Mouse (Mus musculus): ENCODE results near the gene Ttll11. TPM values are rescaled to one million over a fixed set of nuclear protein-coding genes. Genes with fewer than 3 reads are reported as not detected.
A peak's percentile ranks its signal among the peaks of the same experiment; 100 is the strongest.

The Ttll11 gene
- polyA plus RNA-seq, 1 experiment from 2014 or later: 0.95 TPM

- H3K4me1 ChIP-seq: peaks cover 12% of the 10 kb centered on the region
- no peak overlapping the region for H3K27ac ChIP-seq
- H3K36me3 ChIP-seq (replicated peaks): no peaks in the 10 kb centered on the region
- H3K9me3 ChIP-seq: no peaks in the 10 kb centered on the region
- WGBS: 81% methylated on average over 8 of the region's 8 CpGs
- DNase-seq (ENCODE audit: extremely low spot score, low spot score): no peak
- H3K27me3 ChIP-seq (ENCODE audit: poor library complexity, severe bottlenecking): no peaks in the 10 kb centered on the region
- H3K4me3 ChIP-seq: no peak overlapping the region
Observed at GRCm38 (mm10) chr2:35760352-35760751, 219.4 kb downstream of the Ttll11 start.

- Histone ChIP-seq H3K27ac (no peak overlapping the region), H3K4me3 (no peak overlapping the region), H3K4me1 (peaks cover 12% of the 10 kb centered on the region), H3K27me3 (ENCODE audit: poor library complexity, severe bottlenecking) (0 out of 2 replicates have a peak, but pooled peaks cover 3% of the 10 kb centered on the region), H3K9me3 (no peaks in the 10 kb centered on the region), H3K36me3 (replicated peaks) (no peaks in the 10 kb centered on the region)
- WGBS: 85% methylated on average over 7 of the region's 7 CpGs
- DNase-seq (ENCODE audit: extremely low spot score, low spot score): no peak
Observed at GRCm38 (mm10) chr2:35756467-35756866, 223.2 kb downstream of the Ttll11 start.

- Histone ChIP-seq H3K27ac (no peak overlapping the region), H3K36me3 (replicated peaks) (no peaks in the 10 kb centered on the region), H3K4me3 (no peak overlapping the region), H3K27me3 (ENCODE audit: poor library complexity, severe bottlenecking) (0 out of 2 replicates have a peak, but pooled peaks cover 9% of the 10 kb centered on the region), H3K4me1 (peaks cover 9% of the 10 kb centered on the region), H3K9me3 (no peaks in the 10 kb centered on the region)
- no peak for DNase-seq (ENCODE audit: extremely low spot score, low spot score)
- WGBS: 90% methylated on average over 18 of the region's 18 CpGs
Observed at GRCm38 (mm10) chr2:35751781-35752505, 227.8 kb downstream of the Ttll11 start.

DNA sequence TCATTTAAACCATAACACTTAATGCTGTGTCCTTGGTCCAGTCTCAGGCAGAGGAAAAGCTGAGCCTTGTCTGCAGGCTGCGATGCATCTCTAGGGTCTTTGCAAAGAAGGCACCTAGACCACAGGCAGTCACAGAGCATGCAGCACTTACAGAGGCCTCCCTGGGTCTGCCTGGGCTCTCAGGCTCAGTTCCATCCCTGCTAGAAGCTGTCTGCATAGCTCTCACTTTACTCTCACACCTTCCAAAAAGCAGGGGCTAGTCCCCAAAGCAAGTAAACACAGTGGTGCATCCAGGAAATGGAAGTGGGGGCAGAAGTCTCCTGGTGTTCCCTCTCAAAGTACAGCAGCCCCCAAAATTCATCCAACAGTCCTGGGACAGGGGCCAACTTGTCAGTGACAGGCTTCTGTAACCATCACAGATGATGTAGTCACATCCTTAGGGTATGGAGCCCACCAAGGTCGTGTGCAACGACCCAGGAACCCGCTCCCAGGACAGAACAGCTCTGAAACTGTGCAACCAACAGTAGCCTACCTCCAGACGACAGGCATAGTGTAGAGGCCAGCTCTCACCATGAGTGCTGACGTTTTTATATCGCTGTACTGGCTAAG, 229.1 kb downstream of the Ttll11 start:
- Histone ChIP-seq H3K4me1 (peaks cover 16% of the 10 kb centered on the region), H3K4me3 (no peak overlapping the region), H3K9me3 (no peaks in the 10 kb centered on the region), H3K27me3 (ENCODE audit: poor library complexity, severe bottlenecking) (0 out of 2 replicates have a peak, but pooled peaks cover 9% of the 10 kb centered on the region), H3K36me3 (replicated peaks) (no peaks in the 10 kb centered on the region), H3K27ac (no peak overlapping the region)
- WGBS: 86% methylated on average over 7 of the region's 7 CpGs
- DNase-seq (ENCODE audit: extremely low spot score, low spot score): no peak

DNA sequence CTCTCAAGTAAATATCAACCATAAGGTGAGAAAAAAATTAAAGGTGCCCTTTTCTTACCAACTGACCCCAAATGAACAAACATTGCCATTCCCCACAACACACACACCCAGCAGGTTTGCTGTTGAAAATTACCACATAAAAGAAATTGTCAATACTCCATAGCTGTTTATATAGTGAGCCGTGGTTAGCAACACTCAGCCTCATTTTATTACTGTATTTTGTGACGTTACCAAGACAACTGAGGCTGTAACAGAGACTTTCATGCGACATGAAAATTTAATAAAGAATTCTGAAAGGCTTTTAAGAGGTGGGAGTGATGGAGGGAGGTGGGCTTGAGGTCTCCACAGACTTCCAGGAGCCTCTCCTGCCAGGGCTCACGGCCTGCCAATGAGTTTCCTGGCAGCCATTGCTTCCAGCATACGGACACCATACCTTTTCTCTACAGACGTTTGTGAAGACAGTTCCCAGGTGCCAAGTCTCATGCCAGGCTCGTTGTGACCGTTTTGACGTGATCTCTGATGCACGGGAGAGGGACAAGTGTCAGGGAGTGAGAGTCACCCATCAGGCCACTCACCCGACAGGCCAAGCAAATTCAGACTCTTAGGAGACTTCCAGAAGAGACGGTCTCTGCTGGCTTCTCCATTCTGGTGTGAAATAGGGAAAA, 232.2 kb downstream of the Ttll11 start:
- DNase-seq (ENCODE audit: extremely low spot score, low spot score): no peak
- Histone ChIP-seq H3K36me3 (replicated peaks) (no peaks in the 10 kb centered on the region), H3K27me3 (ENCODE audit: poor library complexity, severe bottlenecking) (0 out of 2 replicates have a peak, but pooled peaks cover 9% of the 10 kb centered on the region), H3K4me1 (peaks cover 16% of the 10 kb centered on the region), H3K27ac (no peak overlapping the region), H3K4me3 (no peak overlapping the region), H3K9me3 (no peaks in the 10 kb centered on the region)
- 87% methylated on average over 12 of the region's 12 CpGs for WGBS

GRCm38 (mm10) chr2:35746638-35747037, 233.1 kb downstream of the Ttll11 start:
- 0 out of 2 replicates have a peak overlapping the region, but pooled peaks have one; percentile 2 for H3K27ac ChIP-seq
- DNase-seq (ENCODE audit: extremely low spot score, low spot score): no peak
- no peaks in the 10 kb centered on the region for H3K36me3 ChIP-seq (replicated peaks)
- peaks cover 16% of the 10 kb centered on the region for H3K4me1 ChIP-seq
- no peaks in the 10 kb centered on the region for H3K9me3 ChIP-seq
- no peak overlapping the region for H3K4me3 ChIP-seq
- 0 out of 2 replicates have a peak, but pooled peaks cover 6% of the 10 kb centered on the region for H3K27me3 ChIP-seq (ENCODE audit: poor library complexity, severe bottlenecking)
- 59% methylated on average over 4 of the region's 7 CpGs for WGBS

- H3K4me1 ChIP-seq: peaks cover 24% of the 10 kb centered on the region
- 0 out of 2 replicates have a peak, but pooled peaks cover 6% of the 10 kb centered on the region for H3K27me3 ChIP-seq (ENCODE audit: poor library complexity, severe bottlenecking)
- H3K27ac ChIP-seq: no peak overlapping the region
- no peaks in the 10 kb centered on the region for H3K9me3 ChIP-seq
- DNase-seq (ENCODE audit: extremely low spot score, low spot score): no peak
- no peak overlapping the region for H3K4me3 ChIP-seq
- 92% methylated on average over 10 of the region's 10 CpGs for WGBS
- H3K36me3 ChIP-seq (replicated peaks): no peaks in the 10 kb centered on the region
Observed at GRCm38 (mm10) chr2:35745876-35746275, 233.8 kb downstream of the Ttll11 start.

DNA sequence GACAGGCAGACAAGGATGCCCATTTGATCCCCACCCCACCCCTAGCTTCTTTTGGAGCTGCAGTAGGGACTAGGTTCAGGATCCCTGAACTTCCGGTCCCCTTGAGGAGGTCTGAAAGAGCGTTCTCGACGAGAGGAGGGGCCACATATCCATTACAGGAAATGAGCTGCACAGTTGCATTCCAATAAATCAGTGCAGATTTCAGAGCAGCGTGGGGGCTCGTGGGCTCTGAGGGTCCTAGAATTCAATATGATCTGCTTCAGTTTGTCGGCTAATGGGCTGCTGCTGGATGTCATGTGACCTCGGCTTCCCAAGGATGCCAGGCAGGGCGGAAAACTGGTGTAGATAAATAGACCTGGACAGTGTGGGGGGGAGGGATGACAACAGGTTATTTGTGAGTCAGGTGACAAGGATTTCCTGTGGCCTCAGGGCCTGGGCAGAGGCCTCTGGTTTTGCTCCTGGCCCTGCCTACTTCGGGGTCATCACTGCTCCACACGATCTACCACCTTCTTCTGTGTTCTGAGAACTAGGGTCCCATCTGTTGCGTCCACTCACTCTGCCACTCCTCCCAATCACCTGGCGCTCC, 240.0 kb downstream of the Ttll11 start:
- H3K36me3 ChIP-seq (replicated peaks): no peaks in the 10 kb centered on the region
- no peaks in the 10 kb centered on the region for H3K27me3 ChIP-seq (ENCODE audit: poor library complexity, severe bottlenecking)
- H3K4me3 ChIP-seq: no peak overlapping the region
- WGBS: 69% methylated on average over 13 of the region's 13 CpGs
- no peaks in the 10 kb centered on the region; the same call in 1 of the 2 replicates for H3K9me3 ChIP-seq
- peaks cover 22% of the 10 kb centered on the region for H3K4me1 ChIP-seq
- peak overlapping the region; percentile 58 for H3K27ac ChIP-seq
- no peak for DNase-seq (ENCODE audit: extremely low spot score, low spot score)

DNA sequence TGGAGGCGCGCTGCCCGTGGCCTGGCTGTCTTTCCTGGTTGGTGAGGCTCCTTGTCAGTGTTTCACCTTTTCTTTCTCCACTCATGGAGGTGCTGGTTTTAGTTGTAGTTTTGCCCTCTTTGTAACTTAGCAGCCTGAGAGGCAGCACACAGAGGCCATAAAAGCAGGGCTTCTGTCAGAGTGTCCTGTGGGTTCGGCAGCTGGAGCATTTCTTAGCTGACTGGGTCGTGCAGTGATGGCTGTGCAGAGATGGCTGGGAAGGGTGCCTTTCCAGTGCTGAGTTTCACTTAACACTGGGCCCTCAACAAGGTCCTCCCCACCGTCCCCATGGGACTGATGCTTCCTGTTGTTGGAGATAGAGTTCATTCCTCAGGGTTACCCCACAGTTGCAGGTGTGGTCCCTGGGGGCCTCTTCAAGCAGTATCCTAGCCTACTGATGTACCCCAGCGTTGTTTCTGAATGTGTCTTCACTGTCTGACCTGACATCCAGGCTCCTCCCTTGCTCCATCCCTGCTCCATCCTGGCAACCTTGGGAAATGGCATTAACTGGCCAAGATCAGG, 242.2 kb downstream of the Ttll11 start:
- H3K4me3 ChIP-seq: no peak overlapping the region
- no peaks in the 10 kb centered on the region for H3K36me3 ChIP-seq (replicated peaks)
- peaks cover 22% of the 10 kb centered on the region for H3K4me1 ChIP-seq
- no peaks in the 10 kb centered on the region for H3K27me3 ChIP-seq (ENCODE audit: poor library complexity, severe bottlenecking)
- 88% methylated on average over 7 of the region's 7 CpGs for WGBS
- H3K9me3 ChIP-seq: no peaks in the 10 kb centered on the region; the same call in 1 of the 2 replicates
- H3K27ac ChIP-seq: no peak overlapping the region
- DNase-seq (ENCODE audit: extremely low spot score, low spot score): no peak

GRCm38 (mm10) chr2:35736061-35736460, 243.7 kb downstream of the Ttll11 start:
- peaks cover 12% of the 10 kb centered on the region for H3K36me3 ChIP-seq (replicated peaks)
- peaks cover 19% of the 10 kb centered on the region for H3K4me1 ChIP-seq
- no peaks in the 10 kb centered on the region; the same call in 1 of the 2 replicates for H3K9me3 ChIP-seq
- no peaks in the 10 kb centered on the region for H3K27me3 ChIP-seq (ENCODE audit: poor library complexity, severe bottlenecking)
- no peak overlapping the region for H3K27ac ChIP-seq
- 91% methylated on average over 2 of the region's 2 CpGs for WGBS
- H3K4me3 ChIP-seq: no peak overlapping the region
- DNase-seq (ENCODE audit: extremely low spot score, low spot score): no peak

GRCm38 (mm10) chr2:35735001-35735400, 244.7 kb downstream of the Ttll11 start:
- H3K4me3 ChIP-seq: no peak overlapping the region
- peaks cover 22% of the 10 kb centered on the region for H3K36me3 ChIP-seq (replicated peaks)
- no peaks in the 10 kb centered on the region for H3K27me3 ChIP-seq (ENCODE audit: poor library complexity, severe bottlenecking)
- peaks cover 18% of the 10 kb centered on the region for H3K4me1 ChIP-seq
- DNase-seq (ENCODE audit: extremely low spot score, low spot score): no peak
- no peak overlapping the region for H3K27ac ChIP-seq
- H3K9me3 ChIP-seq: no peaks in the 10 kb centered on the region; the same call in 1 of the 2 replicates
- WGBS: 96% methylated on average over 2 of the region's 2 CpGs

DNA sequence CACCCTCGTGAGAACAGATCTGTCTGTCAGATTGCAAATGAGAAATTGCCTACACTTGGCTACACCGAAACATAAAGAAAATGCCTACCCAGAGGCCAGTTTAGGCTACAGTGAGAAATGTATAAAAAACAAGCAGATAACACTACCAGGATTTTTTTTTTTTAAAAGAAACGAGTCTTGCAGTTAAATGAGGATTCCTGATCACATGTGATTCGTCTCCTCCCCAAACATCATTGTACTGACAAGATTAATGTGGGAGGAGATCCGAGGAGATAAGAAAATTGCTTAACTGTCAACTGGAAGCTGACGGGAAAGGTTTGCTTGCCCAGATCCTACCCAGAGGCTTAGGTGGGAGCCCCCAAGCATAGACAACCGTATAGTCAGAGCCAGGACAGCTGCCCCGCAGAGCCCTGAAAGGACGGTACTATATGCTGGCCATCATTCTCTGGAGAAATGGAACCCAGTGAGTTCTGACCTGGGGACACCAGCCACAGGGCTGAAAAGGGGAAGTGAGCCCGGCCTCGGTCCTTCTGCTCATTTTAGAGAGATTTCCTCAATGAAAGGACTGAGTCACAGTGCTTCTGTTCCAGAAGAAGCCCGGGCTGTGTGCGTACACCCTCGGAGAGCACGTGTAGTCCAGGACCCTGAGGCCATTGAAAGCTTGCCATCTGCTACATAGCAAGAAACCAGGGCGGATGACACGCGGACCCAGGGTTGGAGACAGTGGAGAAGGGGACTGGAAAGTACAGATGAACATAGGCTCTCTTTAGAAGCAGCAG, 247.9 kb downstream of the Ttll11 start:
- no peak overlapping the region; the same call in 1 of the 2 replicates for H3K27ac ChIP-seq
- peaks cover 53% of the 10 kb centered on the region for H3K36me3 ChIP-seq (replicated peaks)
- H3K27me3 ChIP-seq (ENCODE audit: poor library complexity, severe bottlenecking): no peaks in the 10 kb centered on the region
- 85% methylated on average over 18 of the region's 18 CpGs for WGBS
- DNase-seq (ENCODE audit: extremely low spot score, low spot score): no peak
- H3K4me1 ChIP-seq: peaks cover 31% of the 10 kb centered on the region
- no peaks in the 10 kb centered on the region; the same call in 1 of the 2 replicates for H3K9me3 ChIP-seq
- no peak overlapping the region for H3K4me3 ChIP-seq

Measured in forebrain, embryonic 10.5 days (tissue).